Mouse (Mus musculus) heart, adult 2 months (tissue): ENCODE measurements around the gene Pqlc2.

Source experiments
- CTCF ChIP-seq: fragments of 200-600 bp; IDR thresholded peaks from 2 replicates; pipeline ENCODE4 v1.8.1; 2022; ENCODE audit warnings: antibody characterized with exemption, mild to moderate bottlenecking, moderate library complexity
- POLR2A ChIP-seq: fragments of 200-500 bp; IDR thresholded peaks from 2 replicates; pipeline ENCODE4 v1.6.1; 2011; ENCODE audit warnings: mild to moderate bottlenecking, low read depth, low read length, control low read depth; ENCODE audit not compliant: insufficient read depth

GRCm38 (mm10) chr4:139292038-139292437 is 18.5 kb downstream of the Pqlc2 start:
- no peak for TF ChIP-seq CTCF
- no peak for TF ChIP-seq POLR2A
